Mouse (Mus musculus) cerebellum, adult 2 months (tissue): ENCODE data around the gene Gna11. TPM values are rescaled to one million over a fixed set of nuclear protein-coding genes. Genes with fewer than 3 reads are reported as not detected.

ENCODE experiments used
- DNase-seq, 2 experiments: peaks; one replicate each; pipeline ENCODE4 v3.0.0; 2021
- H3K27ac ChIP-seq: fragments of 200-500 bp; 2 replicates; pipeline ENCODE4 v1.5.1; 2012; ENCODE audit warnings: low read length, control low read depth, inconsistent platforms; ENCODE audit not compliant: insufficient read depth
- H3K27me3 ChIP-seq: fragments of 200-500 bp; 2 replicates; pipeline ENCODE4 v1.6.1; 2012; ENCODE audit warnings: inconsistent platforms, mild to moderate bottlenecking, low read length, moderate library complexity; ENCODE audit not compliant: control insufficient read depth, insufficient read depth
- H3K4me1 ChIP-seq: fragments of 200-500 bp; 2 replicates; pipeline ENCODE4 v1.6.1; 2011; ENCODE audit warnings: low read length; ENCODE audit not compliant: control insufficient read depth, insufficient read depth
- H3K4me3 ChIP-seq: fragments of 200-500 bp; replicated peaks from 2 replicates; pipeline ENCODE3; 2011; ENCODE audit warnings: mild to moderate bottlenecking, low read depth, low read length, control low read depth; ENCODE audit not compliant: insufficient read depth
- CTCF ChIP-seq: fragments of 200-500 bp; IDR thresholded peaks from 2 replicates; pipeline ENCODE4 v1.5.1; 2011; ENCODE audit warnings: low read depth, mild to moderate bottlenecking, control low read depth, low read length, moderate library complexity, borderline replicate concordance; ENCODE audit not compliant: insufficient read depth
- POLR2A ChIP-seq: fragments of 200-500 bp; IDR thresholded peaks from 2 replicates; pipeline ENCODE4 v1.6.1; 2011; ENCODE audit warnings: low read length, control low read depth, borderline replicate concordance; ENCODE audit not compliant: insufficient read depth
- WGBS: fragments of 180-500 bp; shearing (Covaris S2); methylation state at CpG from one replicate; pipeline ENCODE4 v1.1.7; 2018; 5-methylcytosine and 5-hydroxymethylcytosine counted together
- polyA plus RNA-seq: library from polyadenylated mRNA; depleted of rRNA; stranded (reverse); fragments of >200 nt; gene quantifications from 2 replicates; pipeline ENCODE4 v1.2.3, GENCODE M21; 2012

The Gna11 gene
- polyA plus RNA-seq, 1 experiment = 107 TPM

- Histone ChIP-seq H3K4me1 (peaks cover 42% of the 10 kb centered on the region), H3K27me3 (no peaks in the 10 kb centered on the region), H3K27ac (peak overlapping the region; percentile 76), H3K4me3 (peak overlapping the region; percentile 79)
- TF ChIP-seq CTCF (no peak), POLR2A (no peak)
- no peak for DNase-seq
- under 1% methylated on average over 93 of the region's 93 CpGs for WGBS
Observed at GRCm38 (mm10) chr10:81544296-81545160, 462 bp downstream of the Gna11 start.

GRCm38 (mm10) chr10:81543633-81544032, 1.4 kb downstream of the Gna11 start:
- TF ChIP-seq POLR2A = no peak
- no peak for TF ChIP-seq CTCF
- Histone ChIP-seq H3K4me1 (peaks cover 45% of the 10 kb centered on the region), H3K4me3 (peak overlapping the region; percentile 79), H3K27ac (no peak overlapping the region), H3K27me3 (no peaks in the 10 kb centered on the region)
- 42% methylated on average over 1 of the region's 1 CpGs for WGBS
- no peak for DNase-seq

GRCm38 (mm10) chr10:81542727-81543460, 2.1 kb downstream of the Gna11 start:
- peaks cover 49% of the 10 kb centered on the region for H3K4me1 ChIP-seq
- TF ChIP-seq CTCF (no peak), POLR2A (no peak)
- no peaks in the 10 kb centered on the region for H3K27me3 ChIP-seq
- WGBS = 62% methylated on average over 7 of the region's 7 CpGs
- no peak for DNase-seq
- H3K4me3 ChIP-seq = peak overlapping the region; percentile 24
- H3K27ac ChIP-seq = no peak overlapping the region

- H3K27me3 ChIP-seq = no peaks in the 10 kb centered on the region
- WGBS = 48% methylated on average over 10 of the region's 10 CpGs
- H3K4me3 ChIP-seq = no peak overlapping the region
- 0 out of 2 replicates have a peak overlapping the region, but pooled peaks have one; percentile 36 for H3K27ac ChIP-seq
- no peak for DNase-seq
- peaks cover 52% of the 10 kb centered on the region for H3K4me1 ChIP-seq
- TF ChIP-seq CTCF (no peak), POLR2A (no peak)
Observed at GRCm38 (mm10) chr10:81541803-81542202, 3.2 kb downstream of the Gna11 start.

- H3K27ac ChIP-seq = 0 out of 2 replicates have a peak overlapping the region, but pooled peaks have one; percentile 36
- 41% methylated on average over 5 of the region's 5 CpGs for WGBS
- TF ChIP-seq POLR2A (no peak), CTCF (no peak)
- no peak for DNase-seq
- H3K4me3 ChIP-seq = no peak overlapping the region
- H3K4me1 ChIP-seq = peaks cover 52% of the 10 kb centered on the region
- H3K27me3 ChIP-seq = no peaks in the 10 kb centered on the region
Observed at GRCm38 (mm10) chr10:81541363-81541762, 3.6 kb downstream of the Gna11 start.

- Histone ChIP-seq H3K4me3 (no peak overlapping the region), H3K27me3 (no peaks in the 10 kb centered on the region), H3K4me1 (peaks cover 53% of the 10 kb centered on the region), H3K27ac (0 out of 2 replicates have a peak overlapping the region, but pooled peaks have one; percentile 10)
- TF ChIP-seq POLR2A (no peak), CTCF (no peak)
- DNase-seq = no peak
- 56% methylated on average over 3 of the region's 3 CpGs for WGBS
Observed at GRCm38 (mm10) chr10:81538321-81539048, 6.5 kb downstream of the Gna11 start.

GRCm38 (mm10) chr10:81537429-81537828, 7.6 kb downstream of the Gna11 start:
- H3K4me1 ChIP-seq = peaks cover 43% of the 10 kb centered on the region
- no peaks in the 10 kb centered on the region for H3K27me3 ChIP-seq
- DNase-seq = no peak
- 94% methylated on average over 2 of the region's 2 CpGs for WGBS
- no peak for TF ChIP-seq CTCF
- TF ChIP-seq POLR2A = no peak
- H3K27ac ChIP-seq = no peak overlapping the region
- H3K4me3 ChIP-seq = no peak overlapping the region
